Mouse (Mus musculus) telencephalon, adult 2 months (tissue): ENCODE measurements around the gene Fbxo10.
"Not testable (repeated sequence)": the region's sequence is repeated elsewhere in the genome, so short reads cannot be mapped to it uniquely, and the experiment has no call there.

Experiments used
- DNase-seq: peaks from one replicate; pipeline ENCODE4 v3.0.0-alpha.2; 2011; ENCODE audit warnings: low read depth, low spot score

Fbxo10 gene

DNA sequence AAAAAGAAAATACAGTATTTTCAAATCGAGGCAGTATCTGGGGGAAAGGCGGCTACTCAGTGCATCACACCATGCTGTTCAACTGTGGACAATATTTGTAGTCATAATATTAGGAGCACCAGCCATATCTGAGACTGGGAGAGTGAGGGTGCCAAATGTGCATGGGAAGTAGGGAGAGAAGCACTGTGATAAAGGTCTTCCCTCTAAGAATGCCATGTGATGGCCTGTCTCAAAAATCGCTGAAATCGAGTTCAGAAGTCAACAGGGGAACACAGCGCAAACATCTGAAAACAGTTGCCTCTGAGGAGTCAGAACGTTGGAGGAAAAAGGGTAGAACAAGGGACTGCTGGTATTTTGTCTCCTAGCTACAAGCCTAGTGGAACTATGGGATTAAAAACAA, 84.4 kb downstream of the Fbxo10 start:
- no peak for DNase-seq

DNA sequence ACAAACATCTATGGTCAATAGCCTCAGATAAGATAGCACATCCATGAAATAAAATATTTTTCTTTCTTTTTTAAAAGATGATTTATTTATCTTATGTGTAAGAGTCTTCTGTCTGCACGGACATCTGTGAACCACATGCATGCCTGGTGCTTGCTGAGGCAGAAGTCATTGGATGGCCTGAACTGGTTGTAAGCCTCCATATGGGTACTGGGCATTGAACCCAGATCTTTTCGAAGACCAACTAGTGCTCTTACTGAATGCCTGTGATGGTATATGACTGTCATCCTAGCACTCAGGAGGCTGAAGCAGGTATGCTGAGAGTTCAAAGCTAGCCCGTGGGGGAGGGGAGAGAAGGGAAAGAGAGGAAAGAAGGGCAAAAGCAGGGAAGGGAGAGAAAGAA, 86.3 kb downstream of the Fbxo10 start:
- no peak for DNase-seq

DNA sequence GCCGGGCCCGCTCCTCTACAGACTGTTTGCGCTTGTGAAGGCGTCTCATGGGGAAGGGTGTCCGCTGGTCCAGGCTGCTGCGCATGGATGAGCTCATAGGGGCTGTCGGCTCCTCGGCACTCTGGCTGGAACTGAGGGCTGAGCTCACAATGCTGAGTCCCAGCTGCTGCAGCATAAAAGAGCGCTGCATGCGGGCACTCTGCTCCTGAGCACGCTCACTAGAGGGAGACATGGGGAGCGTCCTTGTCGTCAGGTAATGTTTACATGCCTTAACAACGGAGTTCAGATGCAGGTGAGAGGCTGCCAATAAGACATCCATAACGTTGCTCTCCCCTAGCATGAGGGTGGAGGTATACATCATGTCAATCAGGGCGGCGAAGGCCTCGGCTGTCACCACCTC, 89.6 kb downstream of the Fbxo10 start:
- DNase-seq, result no peak

DNA sequence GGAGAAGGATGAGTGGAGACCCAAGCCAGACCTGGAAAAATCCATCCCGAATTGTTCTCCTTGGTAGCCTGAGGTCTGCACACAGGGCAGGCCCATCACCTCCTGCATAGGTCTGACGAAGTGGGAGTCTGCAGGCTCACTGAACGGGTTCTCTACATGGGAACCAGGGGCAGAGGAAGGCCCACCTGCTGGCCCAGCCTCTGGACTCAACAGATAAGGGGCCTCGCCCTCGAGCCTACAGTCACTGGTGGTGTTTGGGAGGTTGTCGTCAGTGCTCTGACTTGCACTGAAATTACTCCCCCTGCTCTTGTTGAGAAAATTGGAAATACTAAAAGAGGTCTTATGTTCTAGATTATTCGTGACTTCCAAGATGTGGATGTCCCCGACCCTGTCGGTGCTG, 90.6 kb downstream of the Fbxo10 start:
- DNase-seq, result no peak

DNA sequence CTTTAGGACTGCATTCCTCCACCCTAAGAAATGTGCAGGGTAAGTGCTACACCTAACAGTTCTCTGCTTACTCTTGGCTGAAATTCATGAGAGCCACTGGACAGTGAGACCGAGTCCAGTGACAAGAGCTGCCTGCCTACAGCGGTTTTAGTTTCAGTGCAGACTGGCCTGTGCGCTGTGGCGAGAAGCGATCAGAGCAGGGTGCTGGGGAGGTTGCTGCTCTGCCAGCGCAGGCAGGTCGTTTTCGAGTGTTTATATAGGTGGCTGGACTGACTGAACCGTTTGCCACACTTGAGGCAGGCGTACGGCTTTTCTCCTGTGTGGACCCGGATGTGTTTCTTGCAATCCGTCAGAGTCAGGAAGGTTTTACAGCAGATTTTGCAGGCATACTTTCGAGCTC, 91.2 kb downstream of the Fbxo10 start:
- not testable (repeated sequence) for DNase-seq

DNA sequence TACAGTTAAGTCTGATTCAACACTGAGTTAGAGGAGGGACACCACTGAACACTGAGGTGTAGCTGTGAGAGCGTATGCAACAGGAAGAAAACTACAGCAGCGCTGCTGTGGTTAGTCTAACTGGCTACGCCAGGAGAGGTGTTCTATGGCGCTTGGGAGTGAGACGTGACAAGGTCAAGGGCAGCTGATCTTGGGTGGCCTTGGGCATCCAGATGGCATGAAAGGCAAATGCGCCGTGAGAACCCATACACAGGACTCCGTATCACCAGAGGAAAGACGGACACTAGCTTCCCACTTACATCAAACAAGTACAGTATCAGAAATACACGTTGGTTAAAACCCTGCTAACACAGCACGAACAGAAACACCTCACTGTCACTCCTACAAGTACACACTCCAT, 92.1 kb downstream of the Fbxo10 start:
- not testable (repeated sequence) for DNase-seq

DNA sequence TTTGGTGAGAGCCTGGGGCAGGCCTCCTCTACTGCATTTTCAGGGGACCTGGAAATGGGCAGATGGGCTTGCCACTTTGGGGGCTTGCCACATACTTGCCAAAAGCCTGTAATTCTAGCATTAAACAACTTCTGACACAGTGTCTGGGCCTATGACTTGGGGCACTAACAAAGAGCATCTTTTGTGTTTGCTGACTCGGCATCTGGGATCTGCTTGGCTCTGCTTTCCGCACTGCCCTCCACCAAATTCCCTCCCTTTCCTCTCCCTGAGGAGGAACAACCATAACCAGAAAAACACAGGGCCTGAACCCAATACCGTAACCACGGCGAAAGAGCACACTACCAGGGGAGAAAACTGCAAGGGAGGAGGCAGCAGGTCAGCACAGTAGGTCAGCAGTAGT, 93.8 kb downstream of the Fbxo10 start:
- no peak for DNase-seq
